8 mouse cellular contexts compared by ENCODE assay signal in genomic region chr14:7853691-7854090, GRCm38 (mm10). TPM values are rescaled to one million over a fixed set of nuclear protein-coding genes. Genes with fewer than 3 reads are reported as not detected.
A peak's percentile ranks its signal among the peaks of the same experiment; 100 is the strongest.
DNase-seq lines count a peak whose midpoint lies in the region; ATAC-seq and TF ChIP-seq lines count a peak whose summit lies in the region.

No protein-coding gene starts in this region.

- DNase-seq in cerebellum, adult 9-10 months: no peak
- peak; percentile 55 to 63 for DNase-seq in adrenal gland, postnatal 36 days
- peak; percentile 78 for DNase-seq in kidney, postnatal 0 days (ENCODE audit: low spot score)
- peak; percentile 39 for DNase-seq in midbrain, embryonic 10.5 days (ENCODE audit: low spot score)
- no peak for DNase-seq in urinary bladder, postnatal 10 days (ENCODE audit: low spot score)
- no peak for DNase-seq in testis, postnatal 10 days (ENCODE audit: low spot score)

- H3K9me3 ChIP-seq in heart, embryonic 11.5 days (replicated peaks; ENCODE audit: control insufficient read depth, low read length): no peaks in the 10 kb centered on the region
- H3K9me3 ChIP-seq in kidney, postnatal 0 days (replicated peaks; ENCODE audit: low read length): no peaks in the 10 kb centered on the region
- H3K9me3 ChIP-seq in midbrain, embryonic 10.5 days (replicated peaks): no peaks in the 10 kb centered on the region

- H3K4me1 ChIP-seq in heart, embryonic 11.5 days (ENCODE audit: control insufficient read depth, insufficient read depth, low read length): peaks cover 48% of the 10 kb centered on the region
- H3K4me1 ChIP-seq in kidney, postnatal 0 days (replicated peaks; ENCODE audit: insufficient read depth, low read length): peaks cover 36% of the 10 kb centered on the region
- peaks cover 37% of the 10 kb centered on the region for H3K4me1 ChIP-seq in midbrain, embryonic 10.5 days

- H3K4me2 ChIP-seq in heart, embryonic 11.5 days: peak overlapping the region; percentile 5
- H3K4me2 ChIP-seq in kidney, postnatal 0 days (ENCODE audit: low read length): no peak overlapping the region

- no peaks in the 10 kb centered on the region for H3K27me3 ChIP-seq in heart, embryonic 11.5 days (ENCODE audit: control insufficient read depth, insufficient read depth, low read length)
- no peaks in the 10 kb centered on the region for H3K27me3 ChIP-seq in kidney, postnatal 0 days (ENCODE audit: insufficient read depth, low read length)
- no peaks in the 10 kb centered on the region for H3K27me3 ChIP-seq in midbrain, embryonic 10.5 days (ENCODE audit: low read depth, poor library complexity, severe bottlenecking)

- no peak overlapping the region for H3K9ac ChIP-seq in heart, embryonic 11.5 days (ENCODE audit: low read depth, low read length)
- H3K9ac ChIP-seq in kidney, postnatal 0 days (ENCODE audit: low read depth, low read length): no peak overlapping the region

- H3K4me3 ChIP-seq in heart, embryonic 11.5 days (ENCODE audit: low read depth, low read length): no peak overlapping the region
- no peak overlapping the region for H3K4me3 ChIP-seq in kidney, postnatal 0 days (replicated peaks; ENCODE audit: low read depth, low read length)
- H3K4me3 ChIP-seq in midbrain, embryonic 10.5 days: no peak overlapping the region

- TF ChIP-seq CTCF in kidney, postnatal 0 days (IDR thresholded peaks at IDR 0.05; ENCODE audit: low read depth): no peak

- WGBS in heart, embryonic 11.5 days (ENCODE audit: insufficient replicate concordance): 13% methylated on average over 11 of the region's 11 CpGs
- 26% methylated on average over 11 of the region's 11 CpGs for WGBS in kidney, postnatal 0 days
- WGBS in midbrain, embryonic 10.5 days: 70% methylated on average over 11 of the region's 11 CpGs

- no peaks in the 10 kb centered on the region for H3K36me3 ChIP-seq in heart, embryonic 11.5 days (ENCODE audit: control insufficient read depth, insufficient read depth, low read length)
- H3K36me3 ChIP-seq in kidney, postnatal 0 days (ENCODE audit: insufficient read depth, low read length): no peaks in the 10 kb centered on the region
- H3K36me3 ChIP-seq in midbrain, embryonic 10.5 days: no peaks in the 10 kb centered on the region

- peak; percentile 57; the same call in 1 of the 2 replicates for ATAC-seq in cerebellum, adult (ENCODE audit: insufficient number of reproducible peaks, low FRiP score, low TSS enrichment)
- ATAC-seq in heart, embryonic 11.5 days (replicated peaks; ENCODE audit: insufficient number of reproducible peaks, low FRiP score, low TSS enrichment): 0 out of 2 replicates have a peak, but pooled peaks have one; percentile 47
- peak; percentile 91 for ATAC-seq in kidney, postnatal 0 days (replicated peaks; ENCODE audit: low FRiP score, low read depth)

- peak overlapping the region; percentile 57 for H3K27ac ChIP-seq in heart, embryonic 11.5 days (ENCODE audit: low read depth, low read length)
- H3K27ac ChIP-seq in kidney, postnatal 0 days: peak overlapping the region; percentile 42; the same call in 1 of the 2 replicates
- H3K27ac ChIP-seq in midbrain, embryonic 10.5 days (replicated peaks): no peak overlapping the region

RNA-seq across cellular contexts. Expression of gene Flnb, which starts 35.9 kb away (rescaled TPM):
- 10 to 100 TPM; 41.7 to 74.9 TPM for total RNA-seq in adrenal gland, postnatal 36 days (2021)
- polyA plus RNA-seq in heart, embryonic 11.5 days (2014; fragmentation: Nextera tagmentation; extraction: Ambion mirVana): 13.1 and 13.6 TPM in 2 replicates
- polyA plus RNA-seq in kidney, postnatal 0 days (2015; fragmentation: Nextera tagmentation; extraction: Ambion mirVana): 10.7 and 12.7 TPM in 2 replicates
- polyA plus RNA-seq in midbrain, embryonic 10.5 days (2016; fragmentation: Nextera tagmentation; extraction: Ambion mirVana): 13.8 and 17.0 TPM in 2 replicates

Comparison
In these comparisons a context has a peak if more than half of its experiments do, and no peak if none do; other contexts are left out.
1. DNase-seq: peak in adrenal gland, postnatal 36 days (2 of 2), kidney, postnatal 0 days (single experiment) and midbrain, embryonic 10.5 days (single experiment); none in cerebellum, adult 9-10 months (single experiment), urinary bladder, postnatal 10 days (single experiment) and testis, postnatal 10 days (single experiment).
2. Peak in every context shown above with its lines, with median percentiles within 50 percentile points of each other: ATAC-seq.